Mouse (Mus musculus): ENCODE data around the gene Olfr1426. TPM values are rescaled to one million over a fixed set of nuclear protein-coding genes. Genes with fewer than 3 reads are reported as not detected.

Olfr1426 gene
- total and polyA plus RNA-seq, 3 experiments, result not detected

- Histone ChIP-seq H3K79me2 (replicated peaks; ENCODE audit: control insufficient read depth, extremely low read depth, insufficient read depth, poor library complexity, severe bottlenecking) (no peaks in the 10 kb centered on the region), H3K27me3 (replicated peaks) (no peaks in the 10 kb centered on the region), H3K4me1 (ENCODE audit: control insufficient read depth in 1 of 2, insufficient read depth in 2 of 2) (no peaks in the 10 kb centered on the region), H3K4me3 (replicated peaks in 1 of 3; ENCODE audit: low read depth in 2 of 3, low read length in 2 of 3, poor library complexity in 1 of 3) (no peak overlapping the region), H3K9ac (ENCODE audit: insufficient read depth, low read depth) (no peak overlapping the region), H3K4me2 (ENCODE audit: insufficient read depth, low read depth, poor library complexity, severe bottlenecking) (no peak overlapping the region), H3K9me3 (replicated peaks; ENCODE audit: low read length) (no peaks in the 10 kb centered on the region), H3K36me3 (replicated peaks in 1 of 2; ENCODE audit: control insufficient read depth in 1 of 2, insufficient read depth in 1 of 2, low read length in 1 of 2) (no peaks in the 10 kb centered on the region), H3K27ac (ENCODE audit: insufficient read depth, low read depth) (no peak overlapping the region)
- in situ Hi-C loops (cut with MboI; ENCODE audit: low pct_ligation_motif_present, low pct_unique_long_range_greater_than_20kb, low sequenced_read_pairs) (no loop called here), dilution Hi-C loops (cut with MboI; ENCODE audit: extremely low pct_ligation_motif_present, extremely low pct_unique_long_range_greater_than_20kb, low sequenced_read_pairs) (no loop called here)
- TF ChIP-seq UBTF (IDR thresholded peaks at IDR 0.05; ENCODE audit: low read depth, low read length), result no peak
- no peak for TF ChIP-seq POLR2AphosphoS2 (IDR thresholded peaks at IDR 0.05; ENCODE audit: low read depth, low read length)
- TF ChIP-seq SIN3A (IDR thresholded peaks at IDR 0.05; ENCODE audit: low read length), result no peak
- no peak for DNase-seq (ENCODE audit: extremely low read depth)
Observed at GRCm38 (mm10) chr19:12043163-12043562, 48.6 kb downstream of the Olfr1426 start.

GRCm38 (mm10) chr19:12041217-12041616 is 50.6 kb downstream of the Olfr1426 start, which contains the start of gene Olfr1423:
Olfr1423 (minus strand) TSS chr19:12041317.
- H3K4me3 ChIP-seq (replicated peaks in 1 of 3; ENCODE audit: low read depth in 2 of 3, low read length in 2 of 3, poor library complexity in 1 of 3), result no peak within 1 kb of the TSS
- DNase-seq (ENCODE audit: extremely low read depth), result no peak
- in situ Hi-C loops (cut with MboI; ENCODE audit: low pct_ligation_motif_present, low pct_unique_long_range_greater_than_20kb, low sequenced_read_pairs) (no loop called here), dilution Hi-C loops (cut with MboI; ENCODE audit: extremely low pct_ligation_motif_present, extremely low pct_unique_long_range_greater_than_20kb, low sequenced_read_pairs) (no loop called here)
- no peak within 1 kb of the TSS for H3K27ac ChIP-seq (ENCODE audit: insufficient read depth, low read depth)
- H3K4me1 ChIP-seq (ENCODE audit: control insufficient read depth in 1 of 2, insufficient read depth in 2 of 2), result no peaks in the 10 kb centered on the region
- H3K4me2 ChIP-seq (ENCODE audit: insufficient read depth, low read depth, poor library complexity, severe bottlenecking), result no peak within 1 kb of the TSS
- TF ChIP-seq RCOR1 (conservative IDR thresholded peaks at IDR 0.05; ENCODE audit: low read depth, low read length), result no peak
- no peak for TF ChIP-seq MXI1 (IDR thresholded peaks at IDR 0.05; ENCODE audit: low read depth, low read length)
- no peak for TF ChIP-seq POLR2A (IDR thresholded peaks at IDR 0.05; ENCODE audit: low read depth, low read length)
- no peak for TF ChIP-seq JUN (IDR thresholded peaks at IDR 0.05; ENCODE audit: insufficient read depth, low read depth, low read length)
- no peak for TF ChIP-seq GABPA (IDR thresholded peaks at IDR 0.05; ENCODE audit: insufficient replicate concordance, low read depth, low read length)
- no peak for TF ChIP-seq ZKSCAN1 (IDR thresholded peaks at IDR 0.05; ENCODE audit: borderline replicate concordance, low read depth, low read length)
- no peak for TF ChIP-seq ETS1 (conservative IDR thresholded peaks at IDR 0.05; ENCODE audit: low read depth, low read length)
- no peak for TF ChIP-seq TBP (conservative IDR thresholded peaks at IDR 0.05; ENCODE audit: low read depth, low read length)
- no peak for TF ChIP-seq PAX5 (IDR thresholded peaks at IDR 0.05; ENCODE audit: low read length)
- no peak for TF ChIP-seq SIN3A (IDR thresholded peaks at IDR 0.05; ENCODE audit: low read length)
- no peak for TF ChIP-seq MAZ (IDR thresholded peaks at IDR 0.05; ENCODE audit: low read depth, low read length)
- TF ChIP-seq USF2 (conservative IDR thresholded peaks at IDR 0.05; ENCODE audit: low read depth, low read length), result no peak
- TF ChIP-seq MAX (IDR thresholded peaks at IDR 0.05; ENCODE audit: low read length), result no peak
- no peaks in the 10 kb centered on the region for H3K36me3 ChIP-seq (replicated peaks in 1 of 2; ENCODE audit: control insufficient read depth in 1 of 2, insufficient read depth in 1 of 2, low read length in 1 of 2)
- no peaks in the 10 kb centered on the region for H3K9me3 ChIP-seq (replicated peaks; ENCODE audit: low read length)
- H3K9ac ChIP-seq (ENCODE audit: insufficient read depth, low read depth), result no peak within 1 kb of the TSS
- H3K79me2 ChIP-seq (replicated peaks; ENCODE audit: control insufficient read depth, extremely low read depth, insufficient read depth, poor library complexity, severe bottlenecking), result no peaks in the 10 kb centered on the region
- no peaks in the 10 kb centered on the region for H3K27me3 ChIP-seq (replicated peaks)

GRCm38 (mm10) chr19:12037727-12038126 is 54.1 kb downstream of the Olfr1426 start:
- no peak overlapping the region for H3K4me2 ChIP-seq (ENCODE audit: insufficient read depth, low read depth, poor library complexity, severe bottlenecking)
- no peaks in the 10 kb centered on the region for H3K27me3 ChIP-seq (replicated peaks)
- DNase-seq (ENCODE audit: extremely low read depth), result no peak
- H3K79me2 ChIP-seq (replicated peaks; ENCODE audit: control insufficient read depth, extremely low read depth, insufficient read depth, poor library complexity, severe bottlenecking), result no peaks in the 10 kb centered on the region
- in situ Hi-C loops (cut with MboI; ENCODE audit: low pct_ligation_motif_present, low pct_unique_long_range_greater_than_20kb, low sequenced_read_pairs), result no loop called here
- H3K4me1 ChIP-seq (ENCODE audit: control insufficient read depth in 1 of 2, insufficient read depth in 2 of 2), result no peaks in the 10 kb centered on the region
- no peak overlapping the region for H3K9ac ChIP-seq (ENCODE audit: insufficient read depth, low read depth)
- H3K4me3 ChIP-seq (replicated peaks in 1 of 3; ENCODE audit: low read depth in 2 of 3, low read length in 2 of 3, poor library complexity in 1 of 3), result no peak overlapping the region
- H3K36me3 ChIP-seq (replicated peaks in 1 of 2; ENCODE audit: control insufficient read depth in 1 of 2, insufficient read depth in 1 of 2, low read length in 1 of 2), result no peaks in the 10 kb centered on the region
- H3K27ac ChIP-seq (ENCODE audit: insufficient read depth, low read depth), result no peak overlapping the region
- H3K9me3 ChIP-seq (replicated peaks; ENCODE audit: low read length), result peaks cover 7% of the 10 kb centered on the region
- TF ChIP-seq PAX5 (IDR thresholded peaks at IDR 0.05; ENCODE audit: low read length), result no peak
- no peak for TF ChIP-seq MXI1 (IDR thresholded peaks at IDR 0.05; ENCODE audit: low read depth, low read length)
- TF ChIP-seq MAX (IDR thresholded peaks at IDR 0.05; ENCODE audit: low read length), result no peak
- no peak for TF ChIP-seq MYC (IDR thresholded peaks at IDR 0.05; ENCODE audit: low read depth, low read length)
- no peak for TF ChIP-seq RAD21 (IDR thresholded peaks at IDR 0.05; ENCODE audit: low read depth, low read length)
- no peak for TF ChIP-seq USF2 (conservative IDR thresholded peaks at IDR 0.05; ENCODE audit: low read depth, low read length)
- no peak for TF ChIP-seq EP300 (IDR thresholded peaks at IDR 0.05; ENCODE audit: low read length)
- no peak for TF ChIP-seq GABPA (IDR thresholded peaks at IDR 0.05; ENCODE audit: insufficient replicate concordance, low read depth, low read length)
- TF ChIP-seq ZNF384 (IDR thresholded peaks at IDR 0.05; ENCODE audit: low read depth, low read length), result no peak
- no peak for TF ChIP-seq JUN (IDR thresholded peaks at IDR 0.05; ENCODE audit: insufficient read depth, low read depth, low read length)
- no peak for TF ChIP-seq SMC3 (IDR thresholded peaks at IDR 0.05; ENCODE audit: low read depth, low read length)
- no peak for TF ChIP-seq USF1 (IDR thresholded peaks at IDR 0.05; ENCODE audit: low read depth, low read length)
- no peak for TF ChIP-seq CTCF (conservative IDR thresholded peaks at IDR 0.05 in 1 of 2, IDR thresholded peaks at IDR 0.05 in 1 of 2; ENCODE audit: low read depth in 2 of 2, low read length in 2 of 2)
- TF ChIP-seq NELFE (IDR thresholded peaks at IDR 0.05; ENCODE audit: low read depth, low read length), result no peak
- no peak for TF ChIP-seq CHD1 (IDR thresholded peaks at IDR 0.05; ENCODE audit: low read depth, low read length)
- TF ChIP-seq ZKSCAN1 (IDR thresholded peaks at IDR 0.05; ENCODE audit: borderline replicate concordance, low read depth, low read length), result no peak
- TF ChIP-seq SIN3A (IDR thresholded peaks at IDR 0.05; ENCODE audit: low read length), result no peak
- dilution Hi-C loops (cut with MboI; ENCODE audit: extremely low pct_ligation_motif_present, extremely low pct_unique_long_range_greater_than_20kb, low sequenced_read_pairs), result no loop called here

Measured in CH12.LX (cell line).